Mouse (Mus musculus): ENCODE measurements around the gene Sh3pxd2b. TPM values are rescaled to one million over a fixed set of nuclear protein-coding genes. Genes with fewer than 3 reads are reported as not detected.

Sh3pxd2b gene
- total RNA-seq, 2 experiments from 2014 or later: 5.8 to 7.7 TPM

DNA sequence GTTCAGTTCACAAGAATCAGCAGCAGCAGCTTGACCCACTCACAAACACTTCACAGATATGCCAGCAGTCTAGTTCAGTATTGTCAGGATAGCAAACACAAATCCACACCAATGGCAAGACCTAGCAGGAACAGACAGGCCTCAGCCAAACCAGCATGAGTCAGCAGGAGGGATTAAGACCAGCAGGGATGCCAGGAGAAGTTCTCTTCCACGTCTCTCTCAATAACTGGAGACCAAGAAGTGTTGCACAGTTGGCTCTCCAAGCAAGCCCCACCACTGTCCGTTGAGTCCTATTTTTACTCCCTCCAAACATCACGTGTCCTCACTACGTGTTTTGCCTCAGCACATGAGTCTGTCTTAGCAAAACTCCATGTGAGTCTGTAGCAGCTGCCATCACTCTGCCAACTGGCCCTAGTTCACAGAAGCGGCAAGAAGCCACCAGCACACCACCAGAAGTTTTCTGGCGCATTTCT, 11.1 kb upstream of the Sh3pxd2b start:
- peak; percentile 40 for DNase-seq (ENCODE audit: low spot score)
- intact Hi-C loops (cut with DNase I): no loop called here

DNA sequence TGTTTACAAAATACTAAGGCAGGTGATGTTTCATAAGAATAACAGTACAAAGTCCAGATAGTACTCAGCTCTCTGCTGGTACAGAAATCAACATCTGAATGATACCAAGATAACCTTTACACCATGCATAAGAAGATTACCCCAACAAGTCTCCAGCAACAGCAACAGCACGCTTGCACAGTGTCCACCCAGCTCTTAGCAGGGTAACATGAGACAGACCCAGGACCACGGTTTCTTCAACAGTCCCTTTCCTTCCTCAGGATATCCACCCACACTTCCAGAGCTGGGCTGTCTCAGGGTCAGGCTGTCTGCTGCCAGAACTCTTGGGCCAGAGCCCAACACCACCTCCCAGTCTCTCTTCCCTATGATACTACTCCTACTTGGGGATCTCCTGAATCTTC, 8.5 kb upstream of the Sh3pxd2b start:
- DNase-seq (ENCODE audit: low spot score): no peak
- intact Hi-C loops (cut with DNase I): no loop called here

DNA sequence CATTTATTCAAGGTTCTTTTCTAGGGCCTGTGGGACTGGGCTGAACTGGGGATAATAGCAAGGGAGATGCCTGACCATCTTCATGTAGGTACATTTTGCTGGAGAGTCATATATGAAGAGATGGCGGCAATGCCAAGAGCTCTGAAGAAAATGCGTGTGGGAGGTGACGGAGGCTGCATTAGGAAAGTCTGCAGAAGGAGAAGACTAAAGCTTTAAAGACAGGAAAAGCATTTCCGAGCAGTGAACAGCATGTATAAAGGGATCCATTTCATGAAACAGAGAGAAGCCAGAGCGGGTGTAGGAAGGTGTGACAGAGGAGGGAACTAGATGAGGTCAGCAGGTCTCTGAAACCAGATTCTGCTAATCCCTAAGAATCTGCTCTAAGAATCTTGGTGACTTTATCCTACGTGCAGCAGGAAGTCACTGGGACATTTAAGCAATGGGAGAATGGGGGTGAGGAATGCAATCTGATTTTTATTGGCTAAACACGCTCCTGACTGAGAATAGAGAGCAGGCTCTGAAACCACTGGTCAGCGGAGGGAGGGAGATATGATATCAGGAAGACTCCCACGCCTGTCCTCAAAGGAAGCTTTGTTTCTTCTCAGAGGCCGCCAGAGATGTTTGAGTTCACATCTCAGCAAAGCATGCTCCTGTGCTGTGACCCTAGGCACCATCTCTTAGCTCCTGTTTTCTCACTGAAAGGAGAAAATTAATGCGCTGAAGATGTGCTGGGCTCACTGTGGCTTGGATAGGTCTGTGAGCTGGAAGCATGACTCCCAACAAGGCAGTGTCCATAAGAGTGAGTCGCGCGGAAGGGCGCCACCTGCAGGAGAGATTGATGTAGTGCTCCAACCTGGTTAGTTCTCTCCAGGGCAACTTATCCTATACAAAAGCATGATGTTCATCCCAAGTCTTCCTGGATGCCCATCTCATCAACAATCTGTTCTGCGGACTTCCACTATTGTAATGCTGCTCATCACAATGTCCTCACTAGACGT, 6.8 kb upstream of the Sh3pxd2b start:
- intact Hi-C loops (cut with DNase I): no loop called here
- DNase-seq (ENCODE audit: low spot score): no peak

DNA sequence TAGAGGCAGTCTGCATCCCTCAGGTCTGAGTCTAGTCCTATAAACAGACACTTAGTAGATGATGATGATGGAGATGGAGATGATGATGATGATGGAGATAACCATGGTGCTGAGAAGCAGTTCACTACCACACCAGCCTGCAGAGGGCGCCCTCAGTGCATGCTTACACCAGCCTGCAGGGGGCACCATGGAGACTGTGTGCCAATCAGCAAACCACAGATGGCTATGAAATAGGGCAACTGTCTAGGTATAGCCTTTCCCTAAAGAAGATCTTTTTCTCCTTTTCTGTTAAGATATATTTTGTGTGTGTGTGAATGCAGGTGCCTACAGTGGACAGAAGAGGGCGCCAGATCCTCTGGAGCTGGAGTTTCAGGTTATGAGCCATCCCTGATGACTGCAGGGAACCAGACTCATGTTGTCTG, 4.8 kb upstream of the Sh3pxd2b start:
- intact Hi-C loops (cut with DNase I): no loop called here

DNA sequence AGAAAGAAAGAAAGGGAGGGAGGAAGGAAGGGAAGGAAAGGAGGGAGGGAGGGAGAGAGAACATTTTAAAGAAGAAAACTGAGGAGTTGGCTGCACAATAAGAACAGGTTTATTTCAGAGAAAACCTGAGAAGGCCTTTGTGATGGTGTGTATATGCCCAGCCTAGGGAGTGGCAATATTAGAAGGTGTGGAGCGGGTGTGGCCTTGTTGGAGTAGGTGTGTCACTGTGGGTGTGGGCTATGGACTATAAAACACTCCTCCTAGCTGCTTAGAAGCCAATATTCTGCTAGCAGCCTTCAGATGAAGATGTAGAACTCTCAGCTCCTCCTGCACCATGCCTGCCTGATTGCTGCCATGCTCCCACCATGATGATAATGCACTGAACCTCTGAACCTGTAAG, 4.3 kb upstream of the Sh3pxd2b start:
- intact Hi-C loops (cut with DNase I): no loop called here
- no peak for DNase-seq (ENCODE audit: low spot score)

More for the DNA sequence above, 4.8 kb upstream of the Sh3pxd2b start:
- no peak for DNase-seq (ENCODE audit: low spot score)

DNA sequence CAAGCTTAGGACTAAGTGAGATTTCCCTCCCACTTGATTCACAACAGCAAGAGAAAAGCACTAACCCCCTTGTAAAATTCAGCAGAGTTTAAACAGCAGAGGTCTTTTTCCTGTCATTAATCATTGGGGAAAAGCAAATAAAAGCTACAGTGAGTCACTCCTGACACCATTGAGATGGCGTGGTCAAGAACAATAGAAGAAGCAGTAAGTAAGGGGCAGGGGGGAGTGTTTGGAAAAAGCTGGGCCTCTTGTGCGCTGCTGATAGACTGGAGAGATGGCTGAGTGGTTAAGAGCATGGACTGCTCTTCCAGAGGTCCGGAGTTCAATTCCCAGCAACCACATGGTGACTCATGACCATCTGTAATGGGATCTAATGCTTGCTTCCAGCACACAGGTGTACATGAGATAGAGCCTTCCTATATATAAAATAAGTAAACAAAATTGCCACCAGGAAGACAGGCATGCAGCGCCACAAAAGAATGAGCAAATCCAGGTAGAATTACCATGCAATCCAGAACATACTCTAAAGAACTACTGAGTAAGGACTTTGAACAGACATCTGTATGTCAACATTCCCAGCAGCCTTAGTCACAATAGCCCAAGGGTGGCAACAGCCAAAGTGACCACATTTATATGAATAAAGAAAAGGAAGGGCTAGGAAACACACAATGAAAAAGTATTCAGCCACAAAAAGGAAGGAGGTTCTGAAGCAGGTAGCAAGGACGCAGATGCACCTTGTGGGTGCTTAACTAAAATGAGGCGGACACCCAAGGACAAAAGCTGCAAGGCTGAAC, 1.9 kb upstream of the Sh3pxd2b start:
- intact Hi-C loops (cut with DNase I): loop anchor here (5.0 kb wide), 2 partner anchors 107 to 242 kb away; no protein-coding TSS in a partner anchor
- no peak for DNase-seq (ENCODE audit: low spot score)

DNA sequence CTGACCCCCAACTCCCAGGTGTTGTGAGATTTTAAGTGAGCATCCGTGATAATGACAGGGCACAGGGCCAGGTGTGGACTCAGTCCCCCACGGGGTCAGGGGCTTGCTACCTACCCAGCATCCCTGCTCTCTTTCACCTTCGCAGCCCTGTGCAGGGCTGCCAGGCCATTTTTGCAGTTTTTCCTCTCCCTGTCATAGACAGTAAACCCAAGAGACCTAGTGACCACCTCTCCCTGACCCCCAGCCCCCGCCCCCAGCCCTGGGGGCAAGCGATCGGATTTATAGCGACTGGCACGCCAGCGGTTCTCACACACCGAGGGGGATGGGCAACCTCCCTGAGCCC, 385 bp upstream of the Sh3pxd2b start:
- DNase-seq (ENCODE audit: low spot score): no peak

DNA sequence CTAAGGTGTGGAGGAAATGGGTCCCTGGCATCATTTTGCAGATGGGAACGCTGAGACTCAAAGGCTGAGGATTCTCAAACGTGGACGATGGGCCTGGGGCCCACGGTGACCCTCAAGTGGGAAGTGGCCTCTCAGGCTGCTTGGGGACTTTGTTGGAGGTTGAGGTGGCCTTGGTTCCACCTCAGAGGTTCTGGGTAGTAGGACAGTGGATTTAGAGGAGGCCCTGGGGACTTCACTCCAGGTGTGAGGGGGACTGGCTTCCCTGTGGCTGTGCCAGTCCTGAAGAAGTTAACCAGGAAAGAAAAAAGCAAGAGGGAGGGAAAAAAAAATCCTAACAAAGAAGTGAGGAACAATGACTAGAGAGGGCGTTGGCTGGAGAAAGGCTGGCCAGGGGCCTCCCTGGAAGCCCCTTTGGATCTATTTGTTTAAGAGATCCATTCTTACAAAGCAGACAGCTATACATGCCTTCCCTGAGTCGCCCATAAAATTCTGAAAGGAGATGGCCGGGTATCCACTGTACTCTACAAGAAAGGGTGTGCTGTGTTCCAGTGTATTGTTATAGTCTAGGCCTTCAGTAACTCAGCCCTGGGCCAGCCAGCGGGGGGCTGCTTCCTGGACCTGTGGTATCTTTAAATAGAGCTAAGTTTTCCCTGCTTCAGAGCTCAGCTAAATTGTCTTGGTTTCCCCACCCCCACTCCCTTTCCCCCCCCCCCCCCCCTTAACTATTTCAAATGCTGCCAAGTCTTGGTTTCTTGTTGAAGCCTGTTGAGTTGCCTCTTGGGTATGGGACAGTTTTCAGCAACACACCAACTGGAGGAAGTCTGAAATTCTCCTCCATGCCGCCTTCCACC, 1.0 kb downstream of the Sh3pxd2b start:
- no peak for DNase-seq (ENCODE audit: low spot score)
- intact Hi-C loops (cut with DNase I): loop anchor here (5.0 kb wide), 2 partner anchors 104 to 239 kb away; no protein-coding TSS in a partner anchor

More for the DNA sequence above, 385 bp upstream of the Sh3pxd2b start:
- intact Hi-C loops (cut with DNase I): loop anchor here (5.0 kb wide), 2 partner anchors 105 to 240 kb away; no protein-coding TSS in a partner anchor

DNA sequence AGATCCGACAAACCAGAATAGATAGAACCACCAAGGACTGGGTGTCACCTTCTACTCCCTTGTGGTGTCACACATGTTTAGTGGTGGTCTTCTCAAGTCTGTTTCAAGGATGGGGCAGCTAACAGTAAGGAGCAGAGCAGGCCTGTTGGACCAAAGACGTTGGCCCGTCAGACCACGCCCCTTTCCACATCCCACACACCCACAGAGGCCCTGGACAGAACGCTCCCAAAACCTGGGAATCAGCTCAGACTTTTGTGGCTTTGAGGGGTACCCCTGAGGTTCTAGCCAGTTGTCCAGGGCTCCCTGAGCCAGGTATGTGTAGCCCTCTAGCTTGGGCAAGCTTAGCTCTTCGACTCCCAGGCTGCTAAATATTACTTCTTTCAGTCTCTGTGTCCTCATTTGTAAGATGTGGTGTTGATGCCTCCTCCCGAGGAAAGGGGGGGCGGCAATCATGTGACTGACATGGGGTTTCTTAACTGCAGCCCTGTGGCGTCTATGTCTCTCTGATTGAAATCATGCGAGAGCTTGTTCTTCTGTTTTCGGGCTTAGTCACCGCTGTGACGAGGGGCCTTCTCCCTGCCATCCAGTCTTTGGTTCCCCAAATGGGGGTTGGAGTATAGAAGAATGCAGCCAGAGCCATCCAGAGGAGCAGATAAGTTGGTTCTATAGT, 1.8 kb downstream of the Sh3pxd2b start:
- intact Hi-C loops (cut with DNase I): loop anchor here (5.0 kb wide), 2 partner anchors 103 to 238 kb away; no protein-coding TSS in a partner anchor
- DNase-seq (ENCODE audit: low spot score): no peak

DNA sequence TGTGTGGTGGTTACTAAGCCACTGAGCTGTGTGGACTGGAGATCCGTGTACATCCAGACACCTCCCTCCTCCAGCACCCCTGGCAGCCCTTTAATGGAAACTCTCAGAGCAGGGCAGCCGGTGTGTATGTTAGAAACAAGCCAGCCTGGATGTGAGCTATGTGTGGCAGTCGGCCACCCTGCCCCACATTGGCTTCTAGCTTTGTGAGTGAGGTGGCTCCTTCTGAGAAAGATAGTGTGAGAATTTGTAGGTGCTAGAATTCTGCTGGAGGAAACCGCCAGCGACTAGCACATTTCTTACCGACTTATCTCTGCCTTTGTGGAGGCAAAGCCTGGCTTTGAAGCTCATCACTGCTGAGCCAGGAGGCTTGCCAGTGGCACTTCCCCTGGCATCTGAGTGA, 5.3 kb downstream of the Sh3pxd2b start:
- intact Hi-C loops (cut with DNase I): no loop called here
- DNase-seq (ENCODE audit: low spot score): no peak

DNA sequence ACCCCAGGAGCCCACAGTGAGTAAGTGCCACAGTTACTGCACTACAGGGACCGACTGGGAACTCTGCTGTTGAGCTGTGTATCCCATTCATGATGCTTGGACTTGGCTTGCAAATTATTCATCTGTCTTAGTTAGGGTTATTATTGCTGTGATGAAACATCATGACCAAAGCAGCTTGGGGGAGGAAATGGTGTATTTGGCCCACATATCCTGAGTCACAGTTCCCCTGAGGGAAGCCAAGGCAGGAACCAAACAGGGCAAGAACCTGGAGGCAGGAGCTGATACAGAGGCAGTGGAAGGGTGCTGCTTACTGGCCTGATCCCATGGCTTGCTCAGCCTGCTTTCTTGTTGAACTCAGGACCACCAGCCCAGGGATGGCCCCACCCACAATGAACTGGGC, 7.8 kb downstream of the Sh3pxd2b start:
- intact Hi-C loops (cut with DNase I): no loop called here
- no peak for DNase-seq (ENCODE audit: low spot score)

DNA sequence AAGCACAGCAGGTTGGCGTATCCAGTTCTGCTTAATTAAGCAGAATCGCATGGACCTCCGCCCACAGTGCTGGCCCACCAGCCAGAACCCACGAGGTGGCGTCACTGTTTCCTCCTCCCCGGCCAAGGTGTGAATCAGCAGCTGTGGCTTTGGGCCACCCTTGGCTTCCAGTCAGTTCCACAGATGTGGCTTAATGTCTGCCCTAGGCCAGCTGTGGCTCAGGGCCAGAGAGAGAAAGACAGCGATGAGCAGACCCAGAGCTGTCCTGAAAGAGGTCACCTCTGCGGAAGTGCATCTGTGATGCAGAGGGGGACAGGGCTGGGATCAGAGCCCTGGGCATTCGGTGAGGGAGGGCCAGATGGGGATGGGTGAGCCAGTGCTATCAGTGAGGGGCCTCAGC, 10.1 kb downstream of the Sh3pxd2b start:
- intact Hi-C loops (cut with DNase I): no loop called here
- DNase-seq (ENCODE audit: low spot score): peak; percentile 84

DNA sequence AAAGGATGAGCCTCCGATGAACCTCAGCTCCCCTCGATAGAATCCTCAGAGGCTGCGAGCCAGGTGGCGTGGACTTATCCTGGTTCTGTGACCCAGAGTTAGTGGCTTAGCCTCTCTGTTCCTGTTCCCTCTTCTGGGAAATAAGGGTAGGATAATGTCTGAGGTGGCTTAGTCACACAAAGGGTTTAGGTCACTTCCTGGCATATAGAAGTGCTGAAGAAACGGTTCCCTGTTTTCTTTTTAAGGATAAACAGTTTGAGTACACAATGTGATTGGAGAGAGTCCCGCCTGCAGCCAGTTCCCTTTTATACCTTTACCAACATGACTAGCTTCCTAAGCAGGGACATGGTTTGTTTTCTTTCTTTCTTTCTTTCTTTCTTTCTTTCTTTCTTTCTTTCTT, 10.8 kb downstream of the Sh3pxd2b start:
- no peak for DNase-seq (ENCODE audit: low spot score)
- intact Hi-C loops (cut with DNase I): no loop called here

DNA sequence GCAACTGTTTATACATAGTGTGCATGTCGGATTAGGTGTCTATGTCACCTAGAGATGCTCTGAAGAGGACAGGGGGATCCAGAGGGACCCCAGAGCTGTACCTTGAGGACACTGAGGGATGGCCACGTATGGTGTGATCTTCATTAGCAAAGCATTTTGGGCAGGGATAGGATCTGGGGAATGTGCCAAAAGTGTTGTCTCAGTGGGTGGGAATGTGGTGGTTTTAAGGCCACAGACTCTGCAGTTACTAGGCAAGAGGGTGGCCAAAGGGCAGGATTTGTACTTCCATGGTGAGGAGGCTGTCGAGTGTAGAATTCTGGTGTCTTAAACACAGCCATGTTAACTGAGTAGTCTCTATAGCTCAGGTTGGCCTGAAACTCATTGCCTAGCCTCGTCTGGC, 11.9 kb downstream of the Sh3pxd2b start:
- no peak for DNase-seq (ENCODE audit: low spot score)
- intact Hi-C loops (cut with DNase I): no loop called here

DNA sequence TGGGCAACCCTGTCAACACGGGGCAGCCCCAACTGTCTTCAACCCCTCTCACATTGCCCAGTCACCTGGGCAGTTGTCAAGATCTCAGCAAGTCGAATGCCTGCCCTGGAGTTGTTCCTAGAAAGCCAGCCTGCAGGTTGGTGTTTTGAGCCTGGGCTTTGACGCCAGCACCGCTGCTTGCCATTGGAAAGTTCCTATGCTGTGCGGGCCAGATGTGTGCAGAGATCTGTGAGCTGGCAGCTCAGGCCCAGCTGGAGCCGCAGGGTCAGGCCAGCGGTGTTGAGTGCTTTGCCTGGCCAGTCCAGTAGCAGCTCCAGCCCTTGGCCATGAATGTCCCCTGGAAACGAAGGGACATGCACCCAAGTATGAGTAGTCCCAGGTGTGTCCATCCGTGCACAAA, 14.2 kb downstream of the Sh3pxd2b start:
- no peak for DNase-seq (ENCODE audit: low spot score)
- intact Hi-C loops (cut with DNase I): no loop called here

DNA sequence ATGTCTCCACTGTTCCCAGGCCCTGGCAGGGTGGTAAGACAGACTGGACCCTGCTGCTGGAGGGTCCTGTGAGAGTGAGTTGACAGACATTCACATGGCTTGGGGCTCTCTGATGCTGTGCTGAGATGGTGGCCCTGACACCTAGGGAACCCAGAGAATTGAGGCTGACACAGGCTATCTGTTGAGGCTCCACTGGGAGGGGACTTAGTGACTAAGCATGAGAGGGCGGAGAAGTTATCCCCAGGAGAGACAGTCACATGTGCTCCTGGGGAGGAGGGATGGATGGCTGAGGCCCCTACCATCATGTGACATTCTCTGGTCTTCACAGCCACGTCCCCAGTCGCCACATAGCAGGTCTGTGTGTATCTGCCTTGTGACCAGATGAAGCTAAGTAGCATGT, 15.6 kb downstream of the Sh3pxd2b start:
- DNase-seq (ENCODE audit: low spot score): no peak
- intact Hi-C loops (cut with DNase I): no loop called here

DNA sequence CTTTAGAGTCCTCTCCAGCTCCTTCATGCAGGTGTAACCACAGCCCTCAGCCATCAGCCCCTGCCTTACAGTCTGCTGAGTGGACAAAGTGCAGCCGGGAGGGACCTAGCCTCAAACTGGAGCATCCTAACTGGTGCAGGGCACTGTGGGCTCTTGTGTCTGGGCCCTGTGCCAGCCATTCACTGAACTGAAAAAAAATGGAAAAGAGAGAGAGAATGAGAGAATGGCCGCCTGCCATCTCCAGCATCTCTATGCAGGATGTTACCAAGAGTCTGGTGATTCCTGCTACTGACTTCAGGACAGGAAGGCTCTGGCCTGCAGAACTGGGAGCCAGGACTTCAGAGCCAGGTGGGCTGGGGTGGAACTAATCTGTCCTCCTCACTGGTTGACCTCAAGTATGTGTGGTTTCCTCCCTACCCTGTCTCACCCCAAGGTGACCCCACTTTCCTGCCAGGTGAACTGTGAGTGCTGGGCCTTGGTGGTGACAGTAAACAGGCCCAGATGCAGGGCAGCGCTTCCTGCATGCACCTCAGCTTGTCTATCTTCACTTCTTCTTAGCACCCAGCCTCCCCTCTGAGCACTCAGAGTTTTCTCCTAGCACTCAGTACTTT, 16.1 kb downstream of the Sh3pxd2b start:
- intact Hi-C loops (cut with DNase I): no loop called here

DNA sequence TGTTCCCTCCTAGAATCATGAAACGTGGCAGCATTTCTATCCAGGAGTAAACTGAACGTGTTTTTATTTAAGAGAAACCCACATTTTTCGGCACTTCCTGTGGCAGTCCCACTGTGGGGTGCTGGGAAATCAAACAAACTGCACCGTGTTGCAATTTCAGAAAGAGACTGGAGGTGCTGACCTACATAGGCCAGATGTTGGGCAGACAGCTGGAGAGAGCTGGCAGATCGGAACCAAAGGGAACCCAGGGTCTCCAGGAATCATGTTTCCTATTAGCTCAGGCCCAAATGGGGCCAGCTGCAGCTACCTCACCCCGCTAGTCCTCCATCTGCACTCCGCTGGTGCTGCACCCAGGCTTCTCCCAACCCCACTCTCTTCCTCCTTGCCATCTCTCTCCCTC, 16.8 kb downstream of the Sh3pxd2b start:
- DNase-seq (ENCODE audit: low spot score): peak; percentile 46
- intact Hi-C loops (cut with DNase I): no loop called here

More for the DNA sequence above, 16.1 kb downstream of the Sh3pxd2b start:
- DNase-seq (ENCODE audit: low spot score): no peak

DNA sequence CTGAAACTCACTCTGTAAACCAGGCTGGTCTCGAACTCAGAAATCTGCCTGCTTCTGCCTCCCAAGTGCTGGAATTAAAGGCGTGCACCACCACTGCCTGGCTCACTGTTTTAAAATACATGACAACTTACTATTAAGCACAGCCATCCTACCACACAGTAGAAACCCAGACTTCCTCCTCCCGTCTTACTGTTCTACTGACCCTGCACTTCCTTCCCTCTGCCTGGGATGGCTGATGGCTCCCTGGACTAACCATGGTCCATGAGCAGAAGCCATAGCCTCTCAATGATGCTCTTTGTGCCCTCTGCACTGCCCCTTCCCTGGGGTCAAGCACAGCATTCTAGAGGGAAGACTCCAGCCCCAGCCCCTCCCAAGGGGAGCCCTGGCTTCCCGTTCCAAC, 17.9 kb downstream of the Sh3pxd2b start:
- DNase-seq (ENCODE audit: low spot score): no peak
- intact Hi-C loops (cut with DNase I): no loop called here

All from heart, postnatal 25 days (tissue).